Mouse (Mus musculus) MEL (cell line): ENCODE measurements around the gene Mroh2a. TPM values are rescaled to one million over a fixed set of nuclear protein-coding genes. Genes with fewer than 3 reads are reported as not detected.

Source experiments
- DNase-seq: peaks from one replicate; pipeline ENCODE4 v3.0.0; 2011; ENCODE audit warnings: low read depth, low spot score
- H3K27ac ChIP-seq: 2 replicates; pipeline ENCODE4 v1.5.1; 2012; ENCODE audit warnings: low read depth, mild to moderate bottlenecking, control low read depth, low read length, moderate library complexity; ENCODE audit not compliant: control insufficient read depth
- H3K27me3 ChIP-seq, 2 experiments: fragments of 150-350 bp in 1 of 2; sonication (generic) in 1 of 2; 2 replicates each; pipeline ENCODE4 v1.6.1; 2012; ENCODE audit warnings: low read length in 2 of 2, mild to moderate bottlenecking in 2 of 2, improper control_type of control experiment in 1 of 2, moderate library complexity in 1 of 2; ENCODE audit not compliant: insufficient read depth in 2 of 2, control insufficient read depth in 1 of 2
- H3K36me3 ChIP-seq, 2 experiments: 2 replicates each; pipeline ENCODE4 v1.6.1; 2012 to 2014; ENCODE audit warnings: low read length in 2 of 2, improper control_type of control experiment in 1 of 2, inconsistent platforms in 1 of 2, mild to moderate bottlenecking in 1 of 2; ENCODE audit not compliant: insufficient read depth in 2 of 2, control insufficient read depth in 1 of 2
- H3K4me1 ChIP-seq, 2 experiments: fragments of 150-350 bp in 1 of 2; sonication (generic) in 1 of 2; 2 replicates each; pipeline ENCODE4 v1.6.1; 2012; ENCODE audit warnings: low read length in 2 of 2, improper control_type of control experiment in 1 of 2, mild to moderate bottlenecking in 1 of 2; ENCODE audit not compliant: insufficient read depth in 2 of 2, control insufficient read depth in 1 of 2
- H3K4me3 ChIP-seq, 2 experiments: fragments of 150-350 bp in 1 of 2; sonication (generic) in 1 of 2; 2 replicates each; pipeline ENCODE4 v1.5.1; 2012; ENCODE audit warnings: low read depth in 2 of 2, low read length in 2 of 2, mild to moderate bottlenecking in 2 of 2, moderate library complexity in 2 of 2, control low read depth in 1 of 2, improper control_type of control experiment in 1 of 2; ENCODE audit not compliant: control insufficient read depth in 1 of 2, insufficient read depth in 1 of 2
- H3K79me2 ChIP-seq: 2 replicates; pipeline ENCODE4 v1.6.1; 2012; ENCODE audit warnings: mild to moderate bottlenecking, low read length, moderate library complexity; ENCODE audit not compliant: control insufficient read depth, poor library complexity, insufficient read depth
- H3K9ac ChIP-seq: 2 replicates; pipeline ENCODE4 v1.6.1; 2012; ENCODE audit warnings: low read depth, mild to moderate bottlenecking, control low read depth, low read length, moderate library complexity; ENCODE audit not compliant: control insufficient read depth, poor library complexity, severe bottlenecking
- H3K9me3 ChIP-seq: fragments of 150-350 bp; sonication (generic); replicated peaks from 2 replicates; pipeline ENCODE4 v1.6.1; 2012; ENCODE audit warnings: mild to moderate bottlenecking, low read length, improper control_type of control experiment, moderate library complexity; ENCODE audit not compliant: insufficient read depth
- CHD1 ChIP-seq: IDR thresholded peaks from 2 replicates; pipeline ENCODE4 v1.6.1; 2012; ENCODE audit warnings: low read depth, mild to moderate bottlenecking, inconsistent platforms, low read length, improper control_type of control experiment
- CHD2 ChIP-seq: IDR thresholded peaks from 2 replicates; pipeline ENCODE4 v1.6.1; 2011; ENCODE audit warnings: low read length, improper control_type of control experiment
- CTCF ChIP-seq, 3 experiments: IDR thresholded peaks in 2 of 3; conservative IDR thresholded peaks in 1 of 3; 2 replicates each; pipeline ENCODE4 v1.5.1; 2011 to 2012; ENCODE audit warnings: low read length in 3 of 3, low read depth in 2 of 3, mild to moderate bottlenecking in 2 of 3, improper control_type of control experiment in 1 of 3, inconsistent platforms in 1 of 3, mixed read lengths in 1 of 3, moderate library complexity in 1 of 3; ENCODE audit not compliant: control insufficient read depth in 1 of 3, insufficient read depth in 1 of 3, poor library complexity in 1 of 3, severe bottlenecking in 1 of 3
- EP300 ChIP-seq, 2 experiments: IDR thresholded peaks; 2 replicates each; pipeline ENCODE4 v1.6.1; 2011; ENCODE audit warnings: improper control_type of control experiment in 2 of 2, low read length in 2 of 2, low read depth in 1 of 2, mild to moderate bottlenecking in 1 of 2
- ETS1 ChIP-seq: IDR thresholded peaks from 2 replicates; pipeline ENCODE4 v1.6.1; 2012; ENCODE audit warnings: low read depth, mild to moderate bottlenecking, inconsistent platforms, low read length, improper control_type of control experiment, moderate library complexity
- GABPA ChIP-seq: IDR thresholded peaks from 2 replicates; pipeline ENCODE4 v1.6.1; 2012; ENCODE audit warnings: low read depth, mild to moderate bottlenecking, inconsistent platforms, low read length, improper control_type of control experiment, moderate library complexity
- GATA1 ChIP-seq: IDR thresholded peaks from 2 replicates; pipeline ENCODE4 v1.6.1; 2011; ENCODE audit warnings: low read depth, low read length, improper control_type of control experiment
- JUND ChIP-seq: IDR thresholded peaks from 2 replicates; pipeline ENCODE4 v1.6.1; 2011; ENCODE audit warnings: low read depth, mild to moderate bottlenecking, improper control_type of control experiment, low read length
- MEF2A ChIP-seq: IDR thresholded peaks from 2 replicates; pipeline ENCODE4 v1.6.1; 2014; ENCODE audit warnings: low read depth, mild to moderate bottlenecking, inconsistent platforms, low read length, improper control_type of control experiment; ENCODE audit not compliant: poor library complexity, insufficient replicate concordance, severe bottlenecking; ENCODE audit errors: extremely low read depth
- MYC ChIP-seq: IDR thresholded peaks from 2 replicates; pipeline ENCODE4 v1.6.1; 2011; ENCODE audit warnings: low read depth, mild to moderate bottlenecking, low read length, improper control_type of control experiment, moderate library complexity
- POLR2A ChIP-seq, 2 experiments: IDR thresholded peaks; 2 replicates each; pipeline ENCODE4 v1.6.1; 2011 to 2012; ENCODE audit warnings: low read length in 2 of 2, mild to moderate bottlenecking in 2 of 2, control low read depth in 1 of 2, improper control_type of control experiment in 1 of 2, low read depth in 1 of 2, moderate library complexity in 1 of 2; ENCODE audit not compliant: control insufficient read depth in 1 of 2, insufficient read depth in 1 of 2, poor library complexity in 1 of 2
- POLR2AphosphoS5 ChIP-seq: IDR thresholded peaks from 2 replicates; pipeline ENCODE4 v1.6.1; 2012; ENCODE audit warnings: low read depth, borderline replicate concordance, mild to moderate bottlenecking, inconsistent platforms, low read length, moderate library complexity, mixed read lengths
- RCOR1 ChIP-seq: IDR thresholded peaks from 2 replicates; pipeline ENCODE4 v1.6.1; 2012; ENCODE audit warnings: low read depth, mild to moderate bottlenecking, inconsistent platforms, low read length, improper control_type of control experiment
- SMC3 ChIP-seq: IDR thresholded peaks from 2 replicates; pipeline ENCODE4 v1.6.1; 2011; ENCODE audit warnings: low read depth, low read length, improper control_type of control experiment
- TAL1 ChIP-seq: IDR thresholded peaks from 2 replicates; pipeline ENCODE4 v1.6.1; 2012; ENCODE audit warnings: mild to moderate bottlenecking, inconsistent platforms, low read length, moderate library complexity, mixed read lengths
- TCF12 ChIP-seq: IDR thresholded peaks from 2 replicates; pipeline ENCODE4 v1.6.1; 2014; ENCODE audit warnings: low read depth, mild to moderate bottlenecking, inconsistent platforms, low read length, improper control_type of control experiment, moderate library complexity
- UBTF ChIP-seq: IDR thresholded peaks from 2 replicates; pipeline ENCODE4 v1.6.1; 2012; ENCODE audit warnings: low read depth, mild to moderate bottlenecking, inconsistent platforms, low read length, improper control_type of control experiment, moderate library complexity, borderline replicate concordance; ENCODE audit not compliant: insufficient read depth
- USF2 ChIP-seq, 2 experiments: IDR thresholded peaks; 2 replicates each; pipeline ENCODE4 v1.6.1; 2011 to 2012; ENCODE audit warnings: improper control_type of control experiment in 2 of 2, low read length in 2 of 2, borderline replicate concordance in 1 of 2, inconsistent platforms in 1 of 2, low read depth in 1 of 2, mild to moderate bottlenecking in 1 of 2; ENCODE audit not compliant: insufficient read depth in 1 of 2
- ZC3H11A ChIP-seq: IDR thresholded peaks from 2 replicates; pipeline ENCODE4 v1.6.1; 2012; ENCODE audit warnings: low read depth, mild to moderate bottlenecking, inconsistent platforms, low read length, improper control_type of control experiment
- ZKSCAN1 ChIP-seq: IDR thresholded peaks from 2 replicates; pipeline ENCODE4 v1.6.1; 2012; ENCODE audit warnings: low read depth, mild to moderate bottlenecking, inconsistent platforms, low read length, improper control_type of control experiment, moderate library complexity
- ZMIZ1 ChIP-seq: IDR thresholded peaks from 2 replicates; pipeline ENCODE4 v1.6.1; 2012; ENCODE audit warnings: low read depth, mild to moderate bottlenecking, inconsistent platforms, low read length, improper control_type of control experiment, moderate library complexity
- ZNF384 ChIP-seq: IDR thresholded peaks from 2 replicates; pipeline ENCODE4 v1.6.1; 2012; ENCODE audit warnings: low read depth, mild to moderate bottlenecking, inconsistent platforms, low read length, improper control_type of control experiment
- polyA plus RNA-seq, 2 experiments: library from polyadenylated mRNA; stranded (reverse) in 1 of 2; unstranded in 1 of 2; fragments of >175 nt in 1 of 2; fragments of >200 nt in 1 of 2; gene quantifications; 2 replicates each; pipeline versions ENCODE4 v1.2.1 to v1.2.4; 2012; ENCODE audit warnings: low replicate concordance in 2 of 2, low read depth in 1 of 2; ENCODE audit not compliant: insufficient read length in 2 of 2, insufficient read depth in 1 of 2, missing spikeins in 1 of 2
- total RNA-seq: library from RNA; depleted of rRNA; stranded (reverse); fragments of 300-350 nt; gene quantifications from 2 replicates; pipeline ENCODE4 v1.2.3, GENCODE M21; 2012

Mroh2a gene
- total and polyA plus RNA-seq, 3 experiments = 0.27 to 2.5 TPM; not detected in 1

GRCm38 (mm10) chr1:88263778-88264177 lies 37.0 kb downstream of the Mroh2a start:
- Histone ChIP-seq H3K27me3 (no peaks in the 10 kb centered on the region), H3K27ac (no peak overlapping the region), H3K9ac (no peak overlapping the region), H3K9me3 (no peaks in the 10 kb centered on the region), H3K79me2 (no peaks in the 10 kb centered on the region), H3K36me3 (peaks cover 24 to 25% of the 10 kb centered on the region in 2 experiments), H3K4me1 (peaks cover 7 to 17% of the 10 kb centered on the region in 2 experiments), H3K4me3 (no peak overlapping the region)
- DNase-seq = no peak
- TF ChIP-seq MYC = no peak
- TF ChIP-seq UBTF = no peak
- TF ChIP-seq MEF2A = no peak
- no peak for TF ChIP-seq ZMIZ1
- no peak for TF ChIP-seq EP300 (IDR thresholded peaks at IDR 0.05; ENCODE audit: low read depth in 1 of 2, low read length in 2 of 2)
- no peak for TF ChIP-seq POLR2AphosphoS5
- no peak for TF ChIP-seq POLR2A (IDR thresholded peaks at IDR 0.05; ENCODE audit: control insufficient read depth in 1 of 2, insufficient read depth in 1 of 2, low read depth in 1 of 2, low read length in 2 of 2, poor library complexity in 1 of 2)
- no peak for TF ChIP-seq JUND
- no peak for TF ChIP-seq ZC3H11A
- no peak for TF ChIP-seq GABPA
- no peak for TF ChIP-seq USF2 (IDR thresholded peaks at IDR 0.05; ENCODE audit: borderline replicate concordance in 1 of 2, insufficient read depth in 1 of 2, low read depth in 1 of 2, low read length in 2 of 2)
- no peak for TF ChIP-seq CHD2
- TF ChIP-seq CTCF (IDR thresholded peaks at IDR 0.05 in 2 of 3, conservative IDR thresholded peaks at IDR 0.05 in 1 of 3; ENCODE audit: control insufficient read depth in 1 of 3, insufficient read depth in 1 of 3, low read depth in 2 of 3, low read length in 3 of 3, poor library complexity in 1 of 3, severe bottlenecking in 1 of 3) = no peak
- TF ChIP-seq TAL1 = no peak
- TF ChIP-seq RCOR1 = no peak
- no peak for TF ChIP-seq SMC3
- TF ChIP-seq GATA1 = no peak
- no peak for TF ChIP-seq ZKSCAN1

- Histone ChIP-seq H3K36me3 (peaks cover 24 to 29% of the 10 kb centered on the region in 2 experiments), H3K4me1 (peaks cover 7 to 17% of the 10 kb centered on the region in 2 experiments), H3K27me3 (no peaks in the 10 kb centered on the region), H3K79me2 (no peaks in the 10 kb centered on the region), H3K4me3 (no peak overlapping the region), H3K9ac (no peak overlapping the region), H3K9me3 (no peaks in the 10 kb centered on the region), H3K27ac (no peak overlapping the region)
- TF ChIP-seq JUND (0 out of 2 replicates have a peak, but pooled peaks have one; percentile 22), POLR2AphosphoS5 (0 out of 2 replicates have a peak, but pooled peaks have one; percentile 60), CHD1 (no peak), ZNF384 (no peak), ETS1 (no peak), TCF12 (no peak)
- no peak for DNase-seq
These were observed 37.6 kb downstream of the Mroh2a start for GRCm38 (mm10) chr1:88264237-88264868.
